Mouse (Mus musculus) frontal cortex, postnatal 10 days (tissue): Measurements from ENCODE around the gene Olfr1385.
A peak's percentile ranks its signal among the peaks of the same experiment; 100 is the strongest.
"Not testable (repeated sequence)": the region's sequence is repeated elsewhere in the genome, so short reads cannot be mapped to it uniquely, and the experiment has no call there.

Source experiments
- DNase-seq, 2 experiments: peaks; one replicate each; pipeline ENCODE4 v3.0.0; 2022; ENCODE audit warnings: low spot score in 2 of 2, mixed read lengths in 1 of 2

Gene Olfr1385

DNA sequence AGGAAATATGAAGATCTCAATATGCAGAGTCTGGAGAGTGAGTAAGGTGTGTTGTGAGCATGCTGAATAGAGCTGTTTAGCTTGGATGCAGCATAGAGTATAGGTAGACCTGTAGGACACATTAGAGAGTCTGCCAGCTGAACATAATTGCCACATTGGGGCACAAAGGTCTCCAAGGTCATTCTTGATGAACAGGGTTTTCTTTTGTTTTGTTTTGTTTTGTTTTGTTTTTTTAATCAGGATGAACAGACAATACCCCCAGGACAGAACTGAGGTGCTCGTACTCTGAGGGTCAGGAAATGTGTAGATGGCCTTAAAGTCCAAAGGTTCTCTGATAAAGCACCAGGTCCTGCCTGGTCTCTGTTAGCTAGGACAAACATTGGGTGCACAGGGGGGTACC is at the start of gene Olfr1385:
TSS of gene Olfr1385 (plus strand) at position 301 of the 400 bp plus-strand sequence.
- DNase-seq, result not testable (repeated sequence)

DNA sequence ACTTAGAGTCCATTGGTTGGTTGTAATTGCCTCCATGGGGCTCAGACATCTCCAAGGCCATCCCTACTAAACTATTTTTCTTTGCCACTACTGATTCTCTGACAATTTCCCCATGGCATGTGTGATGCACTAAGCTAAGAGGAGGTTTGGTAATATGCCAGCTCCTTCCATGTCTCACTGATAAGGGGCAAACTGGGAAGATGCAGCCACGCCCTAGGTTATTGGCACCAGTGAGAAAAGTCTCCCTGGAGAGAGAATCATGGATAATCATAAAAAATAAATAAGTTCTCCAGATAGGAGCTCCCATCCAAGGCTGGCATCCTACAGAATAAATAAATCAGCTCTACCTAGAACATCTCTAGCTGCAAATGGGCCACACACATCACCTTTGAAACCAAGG is 33.8 kb upstream of the Olfr1385 start, which contains the start of gene Olfr1387:
TSS of gene Olfr1387 (plus strand) at position 301 of the 400 bp plus-strand sequence.
- DNase-seq, result no peak

DNA sequence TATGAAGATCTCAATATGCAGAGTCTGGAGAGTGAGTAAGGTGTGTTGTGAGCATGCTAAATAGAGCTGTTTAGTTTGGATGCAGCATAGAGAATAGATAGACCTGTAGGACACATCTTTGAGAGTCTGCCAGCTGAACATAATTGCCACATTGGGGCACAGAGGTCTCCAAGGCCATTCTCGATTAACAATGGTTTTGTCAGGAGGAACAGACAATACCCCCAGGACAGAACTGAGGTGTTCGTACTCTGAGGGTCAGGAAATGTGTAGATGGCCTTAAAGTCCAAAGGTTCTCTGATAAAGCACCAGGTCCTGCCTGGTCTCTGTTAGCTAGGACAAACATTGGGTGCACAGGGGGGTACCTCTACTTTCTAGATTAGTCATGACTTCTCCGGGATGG is 24.1 kb upstream of the Olfr1385 start, which contains the start of gene Olfr1386:
TSS of gene Olfr1386 (plus strand) at position 301 of the 400 bp plus-strand sequence.
- not testable (repeated sequence) for DNase-seq

DNA sequence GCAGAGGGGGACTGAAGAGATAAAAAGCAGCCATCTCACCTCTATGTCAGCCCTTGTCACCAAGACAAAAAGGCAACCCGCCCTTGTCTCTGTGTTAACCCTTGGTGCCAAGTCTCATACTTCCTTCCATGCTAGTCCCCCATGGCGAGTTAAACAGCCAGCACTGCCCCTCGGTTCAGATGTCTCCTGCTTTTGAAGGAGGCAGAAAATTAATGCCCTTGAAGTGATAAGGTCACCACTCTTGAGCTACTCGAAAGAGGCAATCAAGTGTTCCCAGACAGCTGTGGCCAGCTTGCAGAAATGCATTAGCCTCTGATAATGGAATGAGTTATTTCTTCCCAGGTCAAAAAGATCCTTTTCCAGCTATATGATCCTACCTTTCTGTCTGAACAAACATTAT is 2.9 kb upstream of the Olfr1385 start:
- no peak for DNase-seq

DNA sequence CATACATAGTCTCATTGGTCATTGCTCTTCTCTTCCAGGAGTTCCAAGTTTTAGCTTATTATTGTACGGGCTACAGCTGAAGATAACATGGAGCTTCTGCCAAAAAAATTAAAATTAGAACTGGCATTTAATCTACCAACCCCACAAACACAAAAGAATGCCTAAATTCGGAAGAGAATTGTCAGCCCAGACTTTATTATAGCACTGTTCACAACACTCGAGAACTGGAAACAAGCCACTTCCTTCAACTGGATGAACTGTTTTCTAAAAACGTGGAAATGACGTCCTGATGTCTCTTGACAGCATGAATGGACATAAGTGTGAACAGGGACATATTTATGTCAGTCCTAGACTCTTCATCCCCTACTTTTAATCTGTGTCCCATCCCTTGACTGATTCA is 29.2 kb downstream of the Olfr1385 start:
- DNase-seq, result no peak

DNA sequence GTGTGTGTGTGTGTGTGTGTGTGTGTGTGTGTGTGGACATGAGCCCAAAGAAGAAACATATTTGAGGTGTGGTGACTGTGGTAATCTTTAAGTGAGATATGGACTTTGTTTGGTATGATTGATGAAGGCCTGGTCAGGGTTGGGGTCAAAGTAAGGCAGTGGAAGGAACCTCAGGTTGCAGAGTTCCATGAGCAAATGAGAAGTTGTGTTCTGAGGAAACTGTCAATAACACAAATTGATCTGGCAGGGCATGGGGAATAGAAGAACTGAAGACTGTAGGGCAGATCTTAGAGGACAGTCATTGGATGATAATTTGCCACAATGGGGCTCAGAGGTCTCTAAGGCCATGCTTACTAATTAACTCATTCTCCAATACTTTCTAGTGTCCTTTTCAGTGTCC is 30.5 kb downstream of the Olfr1385 start, which contains the start of gene Olfr1383:
TSS of gene Olfr1383 (plus strand) at position 301 of the 400 bp plus-strand sequence.
- DNase-seq, result no peak

DNA sequence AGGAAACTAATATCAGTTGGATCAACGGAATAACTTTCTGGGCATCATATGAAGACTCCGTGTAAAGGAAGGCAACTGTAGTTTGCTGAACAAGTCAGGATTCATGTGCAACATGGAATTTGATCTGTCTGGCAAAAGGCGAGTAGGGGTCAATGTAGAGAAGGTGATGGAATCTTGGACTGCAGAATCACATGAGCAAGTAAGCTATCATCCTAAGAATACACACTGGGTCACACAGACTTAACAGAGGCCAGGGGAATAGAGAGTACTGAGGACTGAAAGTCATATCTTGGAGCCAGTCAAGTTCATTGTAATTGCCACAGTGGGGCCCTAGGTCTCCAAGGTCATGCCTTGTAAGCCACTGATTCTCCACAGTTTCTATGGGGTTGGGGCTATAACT is 39.1 kb downstream of the Olfr1385 start, which contains the start of gene Olfr1382:
TSS of gene Olfr1382 (plus strand) at position 301 of the 400 bp plus-strand sequence.
- DNase-seq, result no peak

DNA sequence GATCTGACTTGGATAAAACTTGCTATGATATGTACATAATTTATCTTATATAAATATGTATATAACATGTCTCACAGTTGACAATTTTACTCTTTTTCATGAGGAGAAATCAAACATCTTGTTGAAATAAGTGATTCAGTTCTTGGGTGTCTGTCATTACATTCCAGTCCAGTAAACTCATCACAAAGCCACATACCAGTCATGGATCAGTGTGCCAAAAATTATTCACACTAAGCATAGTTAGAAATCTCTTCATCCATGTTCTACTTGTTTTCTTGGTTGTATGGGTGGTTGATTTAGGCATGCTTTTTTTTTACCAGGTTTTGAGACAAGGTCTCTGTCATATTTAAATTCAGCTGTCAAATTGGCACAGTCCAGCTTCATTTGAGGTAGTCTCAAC is 43.9 kb downstream of the Olfr1385 start:
- DNase-seq, result no peak

DNA sequence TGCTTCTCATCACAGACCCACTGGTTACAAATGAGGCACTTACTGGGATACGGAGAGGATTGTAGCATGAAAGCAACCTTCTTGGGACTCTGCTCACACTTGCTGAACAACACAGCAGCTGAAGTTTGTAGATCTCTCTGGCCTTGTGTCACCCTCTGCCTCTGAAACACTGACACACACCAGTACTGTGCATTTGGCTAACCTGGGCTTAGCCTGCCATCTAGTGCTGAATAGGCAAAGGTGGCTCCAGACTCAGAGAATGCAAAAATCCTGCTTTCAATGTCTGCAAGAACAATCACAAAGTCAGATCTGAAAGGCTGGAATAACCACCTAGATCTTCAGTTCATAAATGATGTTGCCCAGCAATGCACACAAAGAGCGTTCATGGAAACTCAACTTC is 47.8 kb downstream of the Olfr1385 start:
- DNase-seq, result peak; percentile 16 to 22

DNA sequence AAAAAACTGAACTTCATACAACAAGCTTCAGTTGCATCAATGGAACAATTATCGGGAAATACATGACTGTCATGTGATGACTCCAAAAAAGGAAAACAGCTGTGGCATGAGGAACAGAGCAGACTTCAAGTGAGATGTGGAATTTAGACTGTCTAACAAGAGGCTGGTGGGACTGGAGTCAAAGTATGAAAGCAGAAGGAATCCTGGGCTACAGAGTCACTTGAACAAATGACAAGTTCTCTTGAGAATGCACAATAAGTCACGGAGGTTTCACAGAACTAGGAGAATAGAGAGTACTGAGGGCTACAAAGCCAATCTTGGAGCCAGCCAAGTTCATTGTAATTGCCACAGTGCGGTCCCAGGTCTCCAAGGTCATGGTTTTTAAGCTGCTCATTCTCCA is 54.3 kb downstream of the Olfr1385 start, which contains the start of gene Olfr1381:
TSS of gene Olfr1381 (plus strand) at position 301 of the 400 bp plus-strand sequence.
- DNase-seq, result not testable (repeated sequence)
